Mouse (Mus musculus) myocyte (in vitro differentiated cells): ENCODE measurements around the gene Ahcy.

ENCODE experiments used
- CEBPB ChIP-seq: IDR thresholded peaks from 2 replicates; pipeline ENCODE4 v1.6.1; 2011; ENCODE audit warnings: mild to moderate bottlenecking, moderate library complexity; ENCODE audit not compliant: poor library complexity, insufficient read depth, severe bottlenecking
- E2F4 ChIP-seq: IDR thresholded peaks from one replicate; pipeline ENCODE4 v1.6.1; 2011; ENCODE audit warnings: mild to moderate bottlenecking, control low read depth, moderate library complexity; ENCODE audit not compliant: insufficient read depth
- MAX ChIP-seq: IDR thresholded peaks from one replicate; pipeline ENCODE4 v1.6.1; 2011; ENCODE audit warnings: low read depth, mild to moderate bottlenecking, control low read depth
- MYOD1 ChIP-seq, 3 experiments: IDR thresholded peaks; one replicate each; pipeline ENCODE4 v1.6.1; 2011; ENCODE audit warnings: control low read depth in 2 of 3, low read depth in 2 of 3, mild to moderate bottlenecking in 2 of 3, moderate library complexity in 1 of 3; ENCODE audit not compliant: insufficient read length in 2 of 3, control insufficient read depth in 1 of 3
- POLR2A ChIP-seq: IDR thresholded peaks from one replicate; pipeline ENCODE4 v1.6.1; 2011; ENCODE audit warnings: low read depth, mild to moderate bottlenecking, control low read depth, moderate library complexity; ENCODE audit not compliant: insufficient read length
- POLR2AphosphoS2 ChIP-seq: IDR thresholded peaks from one replicate; pipeline ENCODE4 v1.6.1; 2011; ENCODE audit warnings: low read depth, control low read depth; ENCODE audit not compliant: insufficient read length
- REST ChIP-seq: IDR thresholded peaks from one replicate; pipeline ENCODE4 v1.6.1; 2011; ENCODE audit warnings: mild to moderate bottlenecking, control low read depth, moderate library complexity; ENCODE audit not compliant: insufficient read depth, insufficient read length
- TCF12 ChIP-seq: IDR thresholded peaks from one replicate; pipeline ENCODE4 v1.6.1; 2011; ENCODE audit warnings: mild to moderate bottlenecking, control low read depth; ENCODE audit not compliant: poor library complexity, insufficient read depth, severe bottlenecking
- TCF3 ChIP-seq: IDR thresholded peaks from one replicate; pipeline ENCODE4 v1.6.1; 2011; ENCODE audit warnings: low read depth, control low read depth; ENCODE audit not compliant: insufficient read length

GRCm38 (mm10) chr2:155030831-155031230 is 43.5 kb downstream of the Ahcy start:
- no peak for TF ChIP-seq POLR2A
- TF ChIP-seq MYOD1 (IDR thresholded peaks at IDR 0.05; ENCODE audit: control insufficient read depth in 1 of 3, insufficient read length in 2 of 3, low read depth in 2 of 3): no peak
- no peak for TF ChIP-seq POLR2AphosphoS2
- no peak for TF ChIP-seq MAX
- no peak for TF ChIP-seq CEBPB
- TF ChIP-seq REST: no peak
- no peak for TF ChIP-seq TCF12
- TF ChIP-seq TCF3: no peak
- no peak for TF ChIP-seq E2F4
